Mouse (Mus musculus) hindbrain, embryonic 15.5 days (tissue): ENCODE measurements around the gene Gmip. TPM values are rescaled to one million over a fixed set of nuclear protein-coding genes. Genes with fewer than 3 reads are reported as not detected.

Experiments used
- ATAC-seq: fragments of 200-750 bp; cut with Nextera tagmentation; 2 replicates; pipeline ENCODE4 v1.8.0; 2017; ENCODE audit warnings: low read depth, moderate number of reproducible peaks, moderate TSS enrichment; ENCODE audit not compliant: low FRiP score
- H3K27ac ChIP-seq: fragments of 300-500 bp; sonication (generic); replicated peaks from 2 replicates; pipeline ENCODE4 v1.5.1; 2015; ENCODE audit warnings: mild to moderate bottlenecking, inconsistent platforms
- H3K27me3 ChIP-seq: fragments of 300-500 bp; sonication (generic); 2 replicates; pipeline ENCODE4 v1.6.1; 2015; ENCODE audit warnings: control low read depth, inconsistent platforms
- H3K36me3 ChIP-seq: fragments of 300-500 bp; sonication (generic); 2 replicates; pipeline ENCODE4 v1.6.1; 2015; ENCODE audit warnings: control low read depth, inconsistent platforms
- H3K4me1 ChIP-seq: fragments of 300-500 bp; sonication (generic); replicated peaks from 2 replicates; pipeline ENCODE4 v1.6.1; 2015; ENCODE audit warnings: control low read depth, inconsistent platforms
- H3K4me2 ChIP-seq: fragments of 300-500 bp; sonication (generic); 2 replicates; pipeline ENCODE4 v1.6.1; 2015; ENCODE audit warnings: moderate library complexity, mild to moderate bottlenecking, inconsistent platforms
- H3K4me3 ChIP-seq: fragments of 300-500 bp; sonication (generic); 2 replicates; pipeline ENCODE4 v1.5.1; 2015; ENCODE audit warnings: mild to moderate bottlenecking, inconsistent platforms
- H3K9ac ChIP-seq: fragments of 300-500 bp; sonication (generic); 2 replicates; pipeline ENCODE4 v1.6.1; 2015; ENCODE audit warnings: inconsistent platforms
- H3K9me3 ChIP-seq: fragments of 300-500 bp; sonication (generic); 2 replicates; pipeline ENCODE4 v1.6.1; 2016; ENCODE audit warnings: control low read depth, inconsistent platforms
- WGBS: fragments of 180-500 bp; shearing (Covaris S2); methylation state at CpG from one replicate; pipeline ENCODE4 v1.1.7; 2015; 5-methylcytosine and 5-hydroxymethylcytosine counted together
- polyA plus RNA-seq: library from polyadenylated mRNA; unstranded; fragments of >200 nt; fragmentation: Nextera tagmentation; extraction: Ambion mirVana; gene quantifications from 2 replicates; pipeline ENCODE4 v1.2.1, GENCODE M21; 2015

Gmip gene
- polyA plus RNA-seq, result 31.1 and 38.7 TPM in 2 replicates

GRCm38 (mm10) chr8:69808094-69808863 is at the start of gene Gmip:
Gmip (plus strand) TSS chr8:69808679.
- Histone ChIP-seq H3K27ac (peak within 1 kb of the TSS; percentile 70), H3K4me3 (peak within 1 kb of the TSS; percentile 55), H3K27me3 (no peaks in the 10 kb centered on the region), H3K4me1 (peaks cover 16% of the 10 kb centered on the region), H3K9me3 (no peaks in the 10 kb centered on the region), H3K36me3 (peaks cover 64% of the 10 kb centered on the region), H3K9ac (peak within 1 kb of the TSS; percentile 74), H3K4me2 (peak within 1 kb of the TSS; percentile 74)
- WGBS, result 7% methylated on average over 26 of the region's 28 CpGs
- peak; percentile 77 for ATAC-seq

GRCm38 (mm10) chr8:69761814-69762445 is 46.5 kb upstream of the Gmip start:
- Histone ChIP-seq H3K36me3 (peaks cover 44% of the 10 kb centered on the region), H3K27ac (no peak overlapping the region), H3K4me1 (no peaks in the 10 kb centered on the region), H3K9ac (no peak overlapping the region), H3K4me3 (no peak overlapping the region), H3K9me3 (no peaks in the 10 kb centered on the region), H3K4me2 (no peak overlapping the region), H3K27me3 (no peaks in the 10 kb centered on the region)
- WGBS, result 88% methylated on average over 4 of the region's 4 CpGs
- ATAC-seq, result no peak

DNA sequence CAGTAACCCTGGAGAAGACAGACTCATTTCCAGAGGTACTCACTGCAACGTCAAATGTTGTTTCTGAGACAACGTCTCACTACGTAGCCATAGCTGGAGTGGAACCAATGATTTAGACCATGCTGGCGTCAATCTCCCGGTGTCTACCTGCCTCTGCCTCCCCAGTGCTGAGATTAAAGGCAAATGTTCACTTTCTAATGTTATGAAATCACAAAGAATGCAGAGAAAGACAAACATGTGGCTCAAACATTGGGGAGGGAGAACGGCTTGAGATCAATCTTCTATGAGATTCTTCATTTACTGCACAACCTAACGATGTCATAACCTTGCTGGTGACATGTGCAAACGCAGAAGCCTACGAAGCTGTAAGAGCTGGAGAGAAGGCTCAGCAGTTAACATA is 37.3 kb upstream of the Gmip start:
- WGBS, result 90% methylated on average over 9 of the region's 9 CpGs
- H3K9me3 ChIP-seq, result no peaks in the 10 kb centered on the region
- no peak overlapping the region for H3K4me3 ChIP-seq
- peaks cover 31% of the 10 kb centered on the region for H3K36me3 ChIP-seq
- no peak overlapping the region for H3K9ac ChIP-seq
- H3K4me1 ChIP-seq, result peaks cover 37% of the 10 kb centered on the region
- H3K27me3 ChIP-seq, result no peaks in the 10 kb centered on the region
- H3K4me2 ChIP-seq, result no peak overlapping the region
- no peak overlapping the region for H3K27ac ChIP-seq
- no peak for ATAC-seq

- H3K4me1 ChIP-seq, result peaks cover 37% of the 10 kb centered on the region
- peak overlapping the region; percentile 2; the same call in 1 of the 2 replicates for H3K4me2 ChIP-seq
- WGBS, result 91% methylated on average over 2 of the region's 2 CpGs
- no peaks in the 10 kb centered on the region for H3K9me3 ChIP-seq
- H3K27me3 ChIP-seq, result no peaks in the 10 kb centered on the region
- no peak overlapping the region for H3K27ac ChIP-seq
- ATAC-seq, result no peak
- no peak overlapping the region for H3K9ac ChIP-seq
- peaks cover 22% of the 10 kb centered on the region for H3K36me3 ChIP-seq
- H3K4me3 ChIP-seq, result no peak overlapping the region
Measured at GRCm38 (mm10) chr8:69772106-69772505, 36.4 kb upstream of the Gmip start.

GRCm38 (mm10) chr8:69774503-69775148 is 33.9 kb upstream of the Gmip start, which contains the start of gene Gm20422:
Gm20422 (minus strand) TSS chr8:69774886.
- peak within 1 kb of the TSS; percentile 70 for H3K4me3 ChIP-seq
- H3K27me3 ChIP-seq, result no peaks in the 10 kb centered on the region
- H3K9ac ChIP-seq, result peak within 1 kb of the TSS; percentile 96
- peak within 1 kb of the TSS; percentile 100 for H3K27ac ChIP-seq
- peaks cover 37% of the 10 kb centered on the region for H3K4me1 ChIP-seq
- WGBS, result under 1% methylated on average over 41 of the region's 41 CpGs
- ATAC-seq, result peak; percentile 99
- peak within 1 kb of the TSS; percentile 69 for H3K4me2 ChIP-seq
- H3K36me3 ChIP-seq, result no peaks in the 10 kb centered on the region
- no peaks in the 10 kb centered on the region for H3K9me3 ChIP-seq

DNA sequence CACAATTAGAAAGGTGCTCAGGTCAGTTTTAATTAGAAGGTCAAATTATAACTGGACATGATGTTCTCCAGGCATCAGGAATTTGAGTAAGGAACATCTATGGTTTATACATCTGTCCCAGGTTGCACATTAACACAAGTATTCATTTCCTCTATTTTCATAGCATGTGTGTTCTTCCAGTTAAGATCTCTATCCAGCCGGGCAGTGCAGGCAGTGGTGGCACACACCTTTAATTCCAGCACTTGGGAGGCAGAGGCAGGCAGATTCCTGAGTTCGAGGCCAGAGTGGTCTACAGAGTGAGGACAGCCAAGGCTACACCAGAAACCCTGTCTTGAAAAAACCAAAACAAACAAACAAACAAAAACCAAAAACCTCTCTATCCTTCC is 33.3 kb upstream of the Gmip start:
- H3K4me1 ChIP-seq, result peaks cover 34% of the 10 kb centered on the region
- WGBS, result 54% methylated on average over 2 of the region's 2 CpGs
- peak overlapping the region; percentile 17; the same call in 1 of the 2 replicates for H3K9ac ChIP-seq
- H3K4me2 ChIP-seq, result peak overlapping the region; percentile 69
- no peaks in the 10 kb centered on the region for H3K36me3 ChIP-seq
- H3K27me3 ChIP-seq, result no peaks in the 10 kb centered on the region
- peak; percentile 27; the same call in 1 of the 2 replicates for ATAC-seq
- H3K9me3 ChIP-seq, result no peaks in the 10 kb centered on the region
- H3K27ac ChIP-seq, result peak overlapping the region; percentile 100
- peak overlapping the region; percentile 70 for H3K4me3 ChIP-seq

GRCm38 (mm10) chr8:69777111-69777510 is 31.4 kb upstream of the Gmip start:
- Histone ChIP-seq H3K36me3 (no peaks in the 10 kb centered on the region), H3K9me3 (no peaks in the 10 kb centered on the region), H3K4me3 (no peak overlapping the region), H3K27ac (no peak overlapping the region), H3K4me2 (no peak overlapping the region), H3K27me3 (no peaks in the 10 kb centered on the region), H3K9ac (no peak overlapping the region), H3K4me1 (peaks cover 19% of the 10 kb centered on the region)
- ATAC-seq, result no peak
- WGBS, result 76% methylated on average over 10 of the region's 12 CpGs

DNA sequence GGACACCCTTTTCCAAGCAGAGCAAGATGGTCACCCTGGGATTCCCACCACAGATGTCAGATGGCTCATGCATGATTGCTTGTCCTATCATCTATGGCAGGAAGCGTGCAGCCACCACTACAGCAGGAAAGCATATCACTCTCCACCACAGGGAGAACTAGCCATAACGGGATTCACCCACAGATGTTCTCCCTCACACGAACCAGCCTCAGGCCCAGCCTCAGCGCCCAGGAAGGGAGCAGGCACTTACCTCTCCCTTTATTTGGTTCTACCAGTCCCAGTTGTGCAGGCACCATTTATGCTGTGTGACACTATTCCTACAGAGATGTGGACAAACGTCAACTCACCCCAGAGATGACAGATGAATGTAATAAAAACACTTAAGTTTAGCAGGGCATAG is 19.4 kb upstream of the Gmip start:
- H3K27ac ChIP-seq, result no peak overlapping the region
- no peaks in the 10 kb centered on the region for H3K27me3 ChIP-seq
- no peak overlapping the region for H3K9ac ChIP-seq
- peaks cover 23% of the 10 kb centered on the region for H3K4me1 ChIP-seq
- no peaks in the 10 kb centered on the region for H3K9me3 ChIP-seq
- no peak overlapping the region for H3K4me3 ChIP-seq
- peaks cover 4% of the 10 kb centered on the region; the same call in 1 of the 2 replicates for H3K36me3 ChIP-seq
- H3K4me2 ChIP-seq, result no peak overlapping the region
- WGBS, result 87% methylated on average over 5 of the region's 5 CpGs
- ATAC-seq, result no peak

- Histone ChIP-seq H3K4me3 (no peak overlapping the region), H3K9me3 (no peaks in the 10 kb centered on the region), H3K4me1 (peaks cover 23% of the 10 kb centered on the region), H3K4me2 (0 out of 2 replicates have a peak overlapping the region, but pooled peaks have one; percentile 82), H3K27ac (no peak overlapping the region), H3K9ac (no peak overlapping the region), H3K27me3 (no peaks in the 10 kb centered on the region), H3K36me3 (peaks cover 9% of the 10 kb centered on the region)
- ATAC-seq, result no peak
- 84% methylated on average over 5 of the region's 5 CpGs for WGBS
Measured at GRCm38 (mm10) chr8:69789731-69790130, 18.7 kb upstream of the Gmip start.

DNA sequence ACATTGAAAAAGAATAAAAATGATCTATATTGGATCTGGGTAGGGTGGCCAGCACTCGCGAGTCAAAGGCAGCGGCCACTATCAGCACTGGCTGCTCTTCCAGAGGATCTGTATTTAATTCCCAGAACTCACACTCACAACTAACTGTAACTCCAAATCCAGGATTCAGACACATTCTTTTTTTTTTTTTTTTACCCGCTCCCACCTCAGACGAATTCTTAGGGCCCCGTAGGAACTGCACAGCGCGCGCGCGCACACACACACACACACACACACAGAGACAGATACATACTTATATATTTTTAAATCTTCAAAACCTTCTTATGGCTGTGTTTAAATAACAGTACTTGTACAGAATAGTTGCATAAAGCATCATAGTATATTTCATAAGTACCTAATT is 18.1 kb upstream of the Gmip start:
- WGBS, result 42% methylated on average over 11 of the region's 11 CpGs
- Histone ChIP-seq H3K36me3 (peaks cover 15% of the 10 kb centered on the region), H3K9ac (peak overlapping the region; percentile 92), H3K4me1 (peaks cover 23% of the 10 kb centered on the region), H3K27ac (peak overlapping the region; percentile 78), H3K4me3 (peak overlapping the region; percentile 99), H3K9me3 (no peaks in the 10 kb centered on the region), H3K27me3 (no peaks in the 10 kb centered on the region), H3K4me2 (peak overlapping the region; percentile 82)
- no peak for ATAC-seq

GRCm38 (mm10) chr8:69790773-69791367 is 17.6 kb upstream of the Gmip start, which contains the start of the genes Atp13a1 and Zfp866:
Atp13a1 (plus strand) TSS chr8:69791163.
Zfp866 (minus strand) TSS chr8:69791178.
- Histone ChIP-seq H3K9ac (peak within 1 kb of the TSS; percentile 92), H3K4me2 (peak within 1 kb of the TSS; percentile 82), H3K9me3 (no peaks in the 10 kb centered on the region), H3K27me3 (no peaks in the 10 kb centered on the region), H3K36me3 (peaks cover 20% of the 10 kb centered on the region), H3K4me3 (peak within 1 kb of the TSS; percentile 99), H3K4me1 (peaks cover 23% of the 10 kb centered on the region), H3K27ac (peak within 1 kb of the TSS; percentile 78)
- peak; percentile 95 for ATAC-seq
- under 1% methylated on average over 33 of the region's 38 CpGs for WGBS
